Mouse (Mus musculus) heart, adult 2 months (tissue): Measurements from ENCODE around the gene Cox20.

Source experiments
- CTCF ChIP-seq: fragments of 200-600 bp; IDR thresholded peaks from 2 replicates; pipeline ENCODE4 v1.8.1; 2022; ENCODE audit warnings: antibody characterized with exemption, mild to moderate bottlenecking, moderate library complexity
- EP300 ChIP-seq: fragments of 200-500 bp; IDR thresholded peaks from 2 replicates; pipeline ENCODE4 v1.6.1; 2011; ENCODE audit warnings: low read depth, low read length, control low read depth; ENCODE audit not compliant: insufficient read depth
- POLR2A ChIP-seq: fragments of 200-500 bp; IDR thresholded peaks from 2 replicates; pipeline ENCODE4 v1.6.1; 2011; ENCODE audit warnings: mild to moderate bottlenecking, low read depth, low read length, control low read depth; ENCODE audit not compliant: insufficient read depth

GRCm38 (mm10) chr1:178320723-178321590 is 2.0 kb downstream of the Cox20 start:
- TF ChIP-seq EP300 (no peak), POLR2A (peak; percentile 56), CTCF (no peak)
